Mouse (Mus musculus): ENCODE measurements around the gene Fggy. TPM values are rescaled to one million over a fixed set of nuclear protein-coding genes. Genes with fewer than 3 reads are reported as not detected.

The Fggy gene
- polyA plus RNA-seq, 1 experiment: 2.7 TPM

DNA sequence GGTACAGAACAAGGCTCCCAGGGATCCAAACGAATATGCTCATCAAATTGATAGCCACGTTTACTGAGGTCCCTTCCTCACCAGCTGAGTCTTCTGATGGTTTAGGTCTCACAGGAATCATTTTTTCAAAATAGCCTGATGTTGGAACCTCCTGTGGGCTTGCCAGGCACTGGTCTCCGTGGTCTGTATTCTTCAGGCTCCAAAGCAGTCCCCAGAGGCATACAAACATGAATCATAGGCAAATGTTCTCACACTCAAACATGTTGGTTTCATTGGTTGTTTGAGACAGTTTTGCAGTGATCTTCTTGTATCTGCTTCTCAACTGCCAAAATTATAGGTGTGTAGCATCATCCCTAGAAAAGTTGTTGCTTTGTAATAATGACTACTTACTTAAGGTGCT lies 156.0 kb downstream of the Fggy start:
- TF ChIP-seq POLR2A (IDR thresholded peaks at IDR 0.05; ENCODE audit: low read depth, low read length) (no peak), CTCF (IDR thresholded peaks at IDR 0.05; ENCODE audit: extremely low read depth, insufficient read depth, insufficient read length, insufficient replicate concordance) (no peak)
- WGBS: 62% methylated on average over 3 of the region's 3 CpGs

DNA sequence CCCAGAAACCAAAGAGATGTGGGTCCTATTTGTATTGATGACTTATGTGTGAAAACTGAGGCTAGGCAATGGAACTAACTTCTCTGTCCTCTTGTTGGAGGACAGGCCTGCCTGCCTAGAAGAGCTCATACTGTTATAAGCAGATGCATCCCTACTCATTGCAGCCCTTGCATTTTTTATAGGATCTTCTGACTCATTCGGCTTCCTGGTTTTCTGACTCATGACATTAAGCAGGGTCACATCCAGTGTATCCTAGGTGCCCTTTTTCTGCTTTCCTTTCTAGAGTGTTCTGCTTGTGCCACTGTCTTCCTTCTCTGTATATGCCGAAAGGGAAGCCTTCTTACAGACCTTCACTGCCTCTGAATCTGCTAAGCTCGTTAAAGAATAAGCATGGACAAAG lies 158.8 kb downstream of the Fggy start:
- Histone ChIP-seq H3K4me1 (ENCODE audit: control insufficient read depth, insufficient read depth, insufficient read length) (no peaks in the 10 kb centered on the region), H3K4me3 (ENCODE audit: extremely low read depth, insufficient read depth, insufficient read length) (no peak overlapping the region), H3K27me3 (ENCODE audit: control insufficient read depth, insufficient read depth, low read length) (no peaks in the 10 kb centered on the region), H3K36me3 (ENCODE audit: control insufficient read depth, insufficient read depth, low read length) (no peaks in the 10 kb centered on the region), H3K27ac (ENCODE audit: insufficient read depth, low read length) (no peak overlapping the region)
- TF ChIP-seq CTCF (IDR thresholded peaks at IDR 0.05; ENCODE audit: extremely low read depth, insufficient read depth, insufficient read length, insufficient replicate concordance) (no peak), POLR2A (IDR thresholded peaks at IDR 0.05; ENCODE audit: low read depth, low read length) (no peak)
- DNase-seq (ENCODE audit: low read depth in 1 of 2, low spot score in 2 of 2): no peak
- 83% methylated on average over 3 of the region's 3 CpGs for WGBS

More for the DNA sequence above, 156.0 kb downstream of the Fggy start:
- Histone ChIP-seq H3K36me3 (ENCODE audit: control insufficient read depth, insufficient read depth, low read length) (no peaks in the 10 kb centered on the region), H3K4me3 (ENCODE audit: extremely low read depth, insufficient read depth, insufficient read length) (no peak overlapping the region), H3K27ac (ENCODE audit: insufficient read depth, low read length) (no peak overlapping the region), H3K27me3 (ENCODE audit: control insufficient read depth, insufficient read depth, low read length) (no peaks in the 10 kb centered on the region), H3K4me1 (ENCODE audit: control insufficient read depth, insufficient read depth, insufficient read length) (no peaks in the 10 kb centered on the region)
- no peak for DNase-seq (ENCODE audit: low read depth in 1 of 2, low spot score in 2 of 2)

DNA sequence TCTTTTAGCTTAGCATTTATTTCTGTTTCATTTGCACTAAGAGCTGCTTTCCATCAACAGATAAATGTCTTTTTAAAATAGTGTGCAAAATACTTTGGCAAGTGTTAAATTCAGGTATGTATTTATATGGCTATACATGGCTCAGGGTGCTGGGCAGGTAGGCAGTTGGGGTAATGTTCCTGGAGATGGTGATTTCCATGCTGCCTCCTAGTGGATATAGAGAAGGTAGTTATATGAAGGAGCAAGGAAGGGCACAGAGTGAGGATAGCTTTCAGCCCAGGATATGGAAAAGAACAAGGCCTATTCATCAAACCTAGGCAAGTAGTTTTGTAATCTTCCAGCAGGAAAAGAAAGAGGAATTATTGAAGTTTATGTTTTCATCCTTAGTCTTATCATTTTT lies 166.3 kb downstream of the Fggy start:
- Histone ChIP-seq H3K27ac (ENCODE audit: insufficient read depth, low read length) (no peak overlapping the region), H3K27me3 (ENCODE audit: control insufficient read depth, insufficient read depth, low read length) (no peaks in the 10 kb centered on the region), H3K36me3 (ENCODE audit: control insufficient read depth, insufficient read depth, low read length) (no peaks in the 10 kb centered on the region), H3K4me1 (ENCODE audit: control insufficient read depth, insufficient read depth, insufficient read length) (no peaks in the 10 kb centered on the region), H3K4me3 (ENCODE audit: extremely low read depth, insufficient read depth, insufficient read length) (no peak overlapping the region)
- TF ChIP-seq CTCF (IDR thresholded peaks at IDR 0.05; ENCODE audit: extremely low read depth, insufficient read depth, insufficient read length, insufficient replicate concordance): no peak
- TF ChIP-seq POLR2A (IDR thresholded peaks at IDR 0.05; ENCODE audit: low read depth, low read length): no peak
- DNase-seq (ENCODE audit: low read depth in 1 of 2, low spot score in 2 of 2): no peak

DNA sequence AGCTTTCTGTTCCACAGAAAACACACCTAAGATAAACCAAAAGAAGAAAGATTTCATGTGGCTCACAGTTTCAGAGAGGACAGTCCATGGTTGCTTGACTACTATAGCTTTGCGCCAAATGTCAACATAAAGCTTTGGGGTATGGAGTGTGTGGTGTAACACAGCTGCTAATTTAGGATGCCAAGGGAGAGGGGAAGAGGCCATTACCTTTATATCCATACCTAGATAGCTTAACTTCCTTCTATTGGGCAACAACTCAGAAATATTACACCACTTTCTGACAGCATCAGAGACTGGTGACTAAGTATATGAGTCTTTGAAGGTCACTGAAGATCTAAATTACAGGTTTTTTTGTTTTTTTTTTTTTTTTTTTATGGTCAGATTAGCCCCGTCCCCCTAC lies 169.1 kb downstream of the Fggy start:
- H3K27ac ChIP-seq (ENCODE audit: insufficient read depth, low read length): no peak overlapping the region

DNA sequence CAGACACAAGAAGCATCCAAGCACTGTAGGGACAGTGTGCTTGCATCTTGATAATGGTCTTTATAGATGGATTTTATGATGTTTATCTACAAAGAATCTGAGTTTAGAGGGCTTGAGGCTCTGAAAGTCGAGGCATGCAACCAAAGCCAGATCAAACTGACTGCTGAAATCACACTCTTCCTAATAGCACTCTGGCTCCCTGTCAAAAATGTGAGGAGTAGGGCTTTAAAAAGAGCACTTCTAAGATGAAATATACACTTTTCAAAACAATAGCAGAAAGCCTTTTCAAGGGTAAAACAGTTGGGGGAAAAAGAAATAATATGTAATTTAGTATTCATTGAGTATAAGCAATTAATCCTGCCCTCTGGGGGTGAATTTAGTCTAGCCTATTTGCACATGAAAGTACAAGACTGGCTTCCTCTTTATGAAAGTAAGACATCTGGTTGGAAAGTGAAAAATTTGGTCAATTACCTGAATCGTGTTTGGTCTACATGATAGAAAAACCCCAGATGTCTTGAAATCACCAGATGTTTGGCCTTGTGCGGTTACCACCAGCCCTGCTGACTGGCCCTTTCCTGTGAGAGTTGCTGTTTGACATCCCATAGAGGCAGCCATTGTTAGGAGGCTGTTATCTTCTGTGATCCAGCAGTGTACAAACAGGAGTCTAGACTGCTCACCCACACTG lies 172.0 kb downstream of the Fggy start:
- Histone ChIP-seq H3K4me1 (ENCODE audit: control insufficient read depth, insufficient read depth, insufficient read length) (no peaks in the 10 kb centered on the region), H3K27me3 (ENCODE audit: control insufficient read depth, insufficient read depth, low read length) (no peaks in the 10 kb centered on the region), H3K4me3 (ENCODE audit: extremely low read depth, insufficient read depth, insufficient read length) (no peak overlapping the region), H3K27ac (ENCODE audit: insufficient read depth, low read length) (no peak overlapping the region), H3K36me3 (ENCODE audit: control insufficient read depth, insufficient read depth, low read length) (no peaks in the 10 kb centered on the region)
- WGBS: 43% methylated on average over 3 of the region's 3 CpGs
- no peak for DNase-seq (ENCODE audit: low read depth in 1 of 2, low spot score in 2 of 2)
- TF ChIP-seq CTCF (IDR thresholded peaks at IDR 0.05; ENCODE audit: extremely low read depth, insufficient read depth, insufficient read length, insufficient replicate concordance): no peak
- TF ChIP-seq POLR2A (IDR thresholded peaks at IDR 0.05; ENCODE audit: low read depth, low read length): no peak

More for the DNA sequence above, 169.1 kb downstream of the Fggy start:
- no peak for TF ChIP-seq POLR2A (IDR thresholded peaks at IDR 0.05; ENCODE audit: low read depth, low read length)
- TF ChIP-seq CTCF (IDR thresholded peaks at IDR 0.05; ENCODE audit: extremely low read depth, insufficient read depth, insufficient read length, insufficient replicate concordance): no peak
- Histone ChIP-seq H3K27me3 (ENCODE audit: control insufficient read depth, insufficient read depth, low read length) (no peaks in the 10 kb centered on the region), H3K4me1 (ENCODE audit: control insufficient read depth, insufficient read depth, insufficient read length) (no peaks in the 10 kb centered on the region), H3K4me3 (ENCODE audit: extremely low read depth, insufficient read depth, insufficient read length) (no peak overlapping the region), H3K36me3 (ENCODE audit: control insufficient read depth, insufficient read depth, low read length) (no peaks in the 10 kb centered on the region)
- 85% methylated on average over 2 of the region's 2 CpGs for WGBS
- no peak for DNase-seq (ENCODE audit: low read depth in 1 of 2, low spot score in 2 of 2)

DNA sequence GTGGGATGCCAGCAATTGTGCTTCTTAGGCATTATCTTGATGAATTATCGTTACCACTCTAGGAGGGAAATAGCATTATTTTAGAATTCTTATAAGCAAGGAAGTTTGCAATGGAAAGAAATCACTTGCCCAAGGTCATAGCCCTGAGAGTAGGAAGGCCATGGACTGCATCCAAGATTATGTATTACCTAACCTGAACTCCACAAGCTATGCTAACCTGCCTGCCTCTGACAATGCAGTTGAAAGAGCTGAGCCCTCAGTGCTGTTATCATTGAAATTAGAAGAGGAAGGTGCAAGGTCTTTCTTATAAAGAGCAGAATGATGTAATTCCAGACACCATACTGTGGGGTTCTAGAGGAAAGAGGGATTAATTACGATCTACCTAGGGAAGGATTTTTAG lies 173.8 kb downstream of the Fggy start:
- no peak for DNase-seq (ENCODE audit: low read depth in 1 of 2, low spot score in 2 of 2)
- no peak for TF ChIP-seq POLR2A (IDR thresholded peaks at IDR 0.05; ENCODE audit: low read depth, low read length)
- TF ChIP-seq CTCF (IDR thresholded peaks at IDR 0.05; ENCODE audit: extremely low read depth, insufficient read depth, insufficient read length, insufficient replicate concordance): no peak
- Histone ChIP-seq H3K27ac (ENCODE audit: insufficient read depth, low read length) (no peak overlapping the region), H3K4me1 (ENCODE audit: control insufficient read depth, insufficient read depth, insufficient read length) (no peaks in the 10 kb centered on the region), H3K4me3 (ENCODE audit: extremely low read depth, insufficient read depth, insufficient read length) (no peak overlapping the region), H3K36me3 (ENCODE audit: control insufficient read depth, insufficient read depth, low read length) (no peaks in the 10 kb centered on the region), H3K27me3 (ENCODE audit: control insufficient read depth, insufficient read depth, low read length) (no peaks in the 10 kb centered on the region)
- 91% methylated on average over 2 of the region's 2 CpGs for WGBS

DNA sequence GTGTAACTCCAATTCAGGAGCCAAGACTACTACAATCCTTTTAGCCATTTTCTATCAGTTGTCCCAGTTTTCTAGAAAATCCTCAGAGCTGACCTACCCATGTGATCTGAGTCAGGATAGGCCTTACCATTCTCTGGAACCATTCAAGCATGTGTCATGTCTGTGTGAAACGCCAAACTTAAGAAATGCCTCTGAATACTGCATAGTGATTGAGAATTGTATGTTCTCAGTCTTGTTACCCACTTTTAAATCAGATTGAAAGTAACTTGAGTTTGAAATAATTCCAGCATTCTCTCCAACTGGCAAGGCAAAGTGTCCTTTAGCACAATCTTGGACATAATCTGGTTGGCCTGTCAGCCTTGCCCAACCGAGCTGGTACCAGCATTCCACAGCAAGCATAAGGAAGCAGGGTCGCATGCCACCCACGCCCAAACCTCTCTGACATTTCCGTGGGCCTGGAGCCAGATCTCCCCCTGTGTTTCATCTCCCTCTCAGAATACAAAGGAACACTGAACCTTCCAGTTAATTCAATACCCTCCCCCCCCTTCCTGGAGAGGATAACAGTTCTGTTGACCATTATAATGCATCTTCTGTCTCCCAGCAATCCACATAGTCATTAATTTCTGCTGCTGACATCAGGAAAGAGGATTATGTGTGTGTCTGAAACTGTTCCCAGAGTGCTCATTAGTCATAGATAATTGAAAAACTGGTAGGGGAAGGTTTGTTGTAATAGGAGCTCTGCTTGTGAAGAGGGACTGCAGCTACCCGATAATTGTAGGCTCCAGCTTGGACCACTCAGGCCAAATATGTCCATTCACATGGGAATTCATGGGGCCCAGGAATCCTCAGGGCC lies 176.3 kb downstream of the Fggy start:
- DNase-seq (ENCODE audit: low read depth in 1 of 2, low spot score in 2 of 2): no peak
- no peak overlapping the region for H3K27ac ChIP-seq (ENCODE audit: insufficient read depth, low read length)
- TF ChIP-seq CTCF (IDR thresholded peaks at IDR 0.05; ENCODE audit: extremely low read depth, insufficient read depth, insufficient read length, insufficient replicate concordance) (no peak), POLR2A (IDR thresholded peaks at IDR 0.05; ENCODE audit: low read depth, low read length) (no peak)

More for the DNA sequence above, 176.3 kb downstream of the Fggy start:
- H3K36me3 ChIP-seq (ENCODE audit: control insufficient read depth, insufficient read depth, low read length): no peaks in the 10 kb centered on the region
- no peaks in the 10 kb centered on the region for H3K4me1 ChIP-seq (ENCODE audit: control insufficient read depth, insufficient read depth, insufficient read length)
- no peak overlapping the region for H3K4me3 ChIP-seq (ENCODE audit: extremely low read depth, insufficient read depth, insufficient read length)
- H3K27me3 ChIP-seq (ENCODE audit: control insufficient read depth, insufficient read depth, low read length): no peaks in the 10 kb centered on the region
- WGBS: 89% methylated on average over 6 of the region's 6 CpGs
